Comparison of ENCODE assay signal across 16 mouse cellular contexts in genomic region chr11:108606036-108606435, GRCm38 (mm10).
DNase-seq lines count a peak whose midpoint lies in the region; ATAC-seq and TF ChIP-seq lines count a peak whose summit lies in the region.
"Had no signal": no experiment of that assay in that cellular context is flagged by ENCODE, and none has a peak within 500 bp of the region (broad histone marks: within the 10 kb centered on the region; RNA-seq: fewer than 3 reads in every experiment).

No protein-coding gene starts in this region.

- 84% methylated on average over 11 of the region's 11 CpGs for WGBS in neural tube, embryonic 13.5 days
- WGBS in forebrain, embryonic 15.5 days = 72% methylated on average over 11 of the region's 11 CpGs
- WGBS in midbrain, embryonic 13.5 days = 61% methylated on average over 11 of the region's 11 CpGs
- 89% methylated on average over 11 of the region's 11 CpGs for WGBS in liver, embryonic 11.5 days
- WGBS in kidney, adult 2 months = 95% methylated on average over 11 of the region's 11 CpGs

- no peaks in the 10 kb centered on the region for H3K36me3 ChIP-seq in neural tube, embryonic 13.5 days
- H3K36me3 ChIP-seq in forebrain, embryonic 15.5 days = no peaks in the 10 kb centered on the region
- no peaks in the 10 kb centered on the region for H3K36me3 ChIP-seq in midbrain, embryonic 13.5 days
- no peaks in the 10 kb centered on the region for H3K36me3 ChIP-seq in liver, embryonic 11.5 days (ENCODE audit: control insufficient read depth, insufficient read depth, low read length)
- no peaks in the 10 kb centered on the region for H3K36me3 ChIP-seq in kidney, adult 2 months (ENCODE audit: control insufficient read depth, insufficient read depth, low read length)
- H3K36me3 ChIP-seq: embryonic facial prominence, embryonic 10.5 days had no signal

- no peak for TF ChIP-seq POLR2A in kidney, adult 2 months (IDR thresholded peaks at IDR 0.05; ENCODE audit: low read depth, low read length)

- H3K4me1 ChIP-seq in neural tube, embryonic 13.5 days (replicated peaks) = peaks cover 5% of the 10 kb centered on the region; the same call in 1 of the 2 replicates
- peaks cover 6% of the 10 kb centered on the region for H3K4me1 ChIP-seq in forebrain, embryonic 15.5 days
- H3K4me1 ChIP-seq in midbrain, embryonic 13.5 days (replicated peaks) = peaks cover 8% of the 10 kb centered on the region
- H3K4me1 ChIP-seq in liver, embryonic 11.5 days (replicated peaks; ENCODE audit: control insufficient read depth, insufficient read depth, low read length) = no peaks in the 10 kb centered on the region
- no peaks in the 10 kb centered on the region for H3K4me1 ChIP-seq in kidney, adult 2 months (ENCODE audit: control insufficient read depth, insufficient read depth, low read length)
- H3K4me1 ChIP-seq: embryonic facial prominence, embryonic 10.5 days had no signal

- H3K9me3 ChIP-seq in neural tube, embryonic 13.5 days = no peaks in the 10 kb centered on the region
- H3K9me3 ChIP-seq in forebrain, embryonic 15.5 days = no peaks in the 10 kb centered on the region
- no peaks in the 10 kb centered on the region for H3K9me3 ChIP-seq in midbrain, embryonic 13.5 days
- H3K9me3 ChIP-seq in liver, embryonic 11.5 days (ENCODE audit: control insufficient read depth, low read length) = no peaks in the 10 kb centered on the region
- H3K9me3 ChIP-seq: embryonic facial prominence, embryonic 10.5 days had no signal

- H3K9ac ChIP-seq in neural tube, embryonic 13.5 days = no peak overlapping the region
- no peak overlapping the region for H3K9ac ChIP-seq in forebrain, embryonic 15.5 days (replicated peaks)
- H3K9ac ChIP-seq in midbrain, embryonic 13.5 days (replicated peaks) = peak overlapping the region; percentile 55
- H3K9ac ChIP-seq in liver, embryonic 11.5 days (ENCODE audit: low read depth, low read length) = no peak overlapping the region
- H3K9ac ChIP-seq: lung, embryonic 14.5 days had no signal

- 0 out of 2 replicates have a peak overlapping the region, but pooled peaks have one; percentile 86 for H3K27ac ChIP-seq in neural tube, embryonic 13.5 days (replicated peaks)
- H3K27ac ChIP-seq in forebrain, embryonic 15.5 days (replicated peaks) = peak overlapping the region; percentile 81
- H3K27ac ChIP-seq in midbrain, embryonic 13.5 days = peak overlapping the region; percentile 78
- no peak overlapping the region for H3K27ac ChIP-seq in liver, embryonic 11.5 days (ENCODE audit: low read depth, low read length)
- no peak overlapping the region for H3K27ac ChIP-seq in kidney, adult 2 months (ENCODE audit: insufficient read depth, low read depth, low read length)
- H3K27ac ChIP-seq: embryonic facial prominence, embryonic 10.5 days; macrophage had no signal

- no peak overlapping the region; the same call in 1 of the 2 replicates for H3K4me3 ChIP-seq in neural tube, embryonic 13.5 days
- peak overlapping the region; percentile 14 for H3K4me3 ChIP-seq in forebrain, embryonic 15.5 days
- H3K4me3 ChIP-seq in midbrain, embryonic 13.5 days (replicated peaks) = peak overlapping the region; percentile 37
- H3K4me3 ChIP-seq in liver, embryonic 11.5 days (ENCODE audit: low read depth, low read length) = no peak overlapping the region
- H3K4me3 ChIP-seq in kidney, adult 2 months (ENCODE audit: insufficient read depth, low read depth, low read length) = no peak overlapping the region
- H3K4me3 ChIP-seq: embryonic facial prominence, embryonic 10.5 days had no signal

- no peaks in the 10 kb centered on the region for H3K27me3 ChIP-seq in neural tube, embryonic 13.5 days
- no peaks in the 10 kb centered on the region for H3K27me3 ChIP-seq in forebrain, embryonic 15.5 days
- H3K27me3 ChIP-seq in midbrain, embryonic 13.5 days = no peaks in the 10 kb centered on the region
- no peaks in the 10 kb centered on the region for H3K27me3 ChIP-seq in liver, embryonic 11.5 days (replicated peaks; ENCODE audit: control insufficient read depth, insufficient read depth, low read length)
- no peaks in the 10 kb centered on the region for H3K27me3 ChIP-seq in kidney, adult 2 months (replicated peaks; ENCODE audit: control insufficient read depth, insufficient read depth, low read length)

- DNase-seq in neural tube, embryonic 10.5 days (ENCODE audit: extremely low spot score, low spot score) = no peak
- no peak for DNase-seq in frontal cortex, postnatal 10 days (ENCODE audit: low spot score in 2 of 2)
- DNase-seq in liver, embryonic 11.5 days (ENCODE audit: low spot score) = no peak
- no peak for DNase-seq in kidney, adult 2 months
- DNase-seq: adrenal gland, postnatal 25 days; gastrocnemius, postnatal 36 days; heart, postnatal 14 days; kidney, postnatal 4 days; lung, embryonic 14.5 days; thymus, adult 18-20 months had no signal

- H3K4me2 ChIP-seq in neural tube, embryonic 13.5 days = no peak overlapping the region
- H3K4me2 ChIP-seq in forebrain, embryonic 15.5 days (replicated peaks) = no peak overlapping the region
- peak overlapping the region; percentile 41 for H3K4me2 ChIP-seq in midbrain, embryonic 13.5 days (replicated peaks)
- no peak overlapping the region for H3K4me2 ChIP-seq in liver, embryonic 11.5 days
- H3K4me2 ChIP-seq: heart, embryonic 11.5 days; lung, embryonic 14.5 days had no signal

- no peak for TF ChIP-seq CTCF in kidney, adult 2 months (conservative IDR thresholded peaks at IDR 0.05; ENCODE audit: insufficient read depth, insufficient read length, low read depth, low read length)

- no peak for ATAC-seq in neural tube, embryonic 13.5 days (ENCODE audit: low read depth)
- ATAC-seq in forebrain, embryonic 15.5 days (replicated peaks) = peak; percentile 68; the same call in 1 of the 2 replicates
- peak; percentile 72; the same call in 1 of the 2 replicates for ATAC-seq in midbrain, embryonic 13.5 days
- ATAC-seq in liver, embryonic 11.5 days (replicated peaks; ENCODE audit: low FRiP score) = no peak

Comparison
In these comparisons a context has a peak if more than half of its experiments do, and no peak if none do; other contexts are left out.
1. ATAC-seq: peak in forebrain, embryonic 15.5 days (single experiment) and midbrain, embryonic 13.5 days (single experiment); none in neural tube, embryonic 13.5 days (single experiment) and liver, embryonic 11.5 days (single experiment).
2. H3K27ac ChIP-seq: peak in neural tube, embryonic 13.5 days (single experiment), forebrain, embryonic 15.5 days (single experiment) and midbrain, embryonic 13.5 days (single experiment); none in liver, embryonic 11.5 days (single experiment) and kidney, adult 2 months (single experiment).
3. H3K4me3 ChIP-seq: peak in forebrain, embryonic 15.5 days (single experiment) and midbrain, embryonic 13.5 days (single experiment); none in neural tube, embryonic 13.5 days (single experiment), liver, embryonic 11.5 days (single experiment) and kidney, adult 2 months (single experiment).